Mouse (Mus musculus) limb, embryonic 11.5 days (tissue): ENCODE results near the gene Myo7a. TPM values are rescaled to one million over a fixed set of nuclear protein-coding genes. Genes with fewer than 3 reads are reported as not detected.
A peak's percentile ranks its signal among the peaks of the same experiment; 100 is the strongest.

ENCODE experiments used
- ATAC-seq: fragments of 200-750 bp; cut with Nextera tagmentation; 2 replicates; pipeline ENCODE4 v1.8.0; 2017; ENCODE audit warnings: low read depth; ENCODE audit not compliant: insufficient number of reproducible peaks, low FRiP score, low TSS enrichment
- DNase-seq: peaks from one replicate; pipeline ENCODE4 v3.0.0-alpha.2; 2015; ENCODE audit warnings: low spot score
- H3K27ac ChIP-seq: fragments of 300-500 bp; sonication (generic); replicated peaks from 2 replicates; pipeline ENCODE4 v1.5.1; 2014; ENCODE audit warnings: low read depth, mild to moderate bottlenecking, low read length
- H3K27me3 ChIP-seq: fragments of 300-500 bp; sonication (generic); 2 replicates; pipeline ENCODE4 v1.6.1; 2014; ENCODE audit warnings: mild to moderate bottlenecking, low read length, mixed read lengths; ENCODE audit not compliant: control insufficient read depth, insufficient read depth
- H3K36me3 ChIP-seq: fragments of 300-500 bp; sonication (generic); 2 replicates; pipeline ENCODE4 v1.6.1; 2014; ENCODE audit warnings: mild to moderate bottlenecking, low read length, moderate library complexity, mixed read lengths; ENCODE audit not compliant: control insufficient read depth, insufficient read depth
- H3K4me1 ChIP-seq: fragments of 300-500 bp; sonication (generic); 2 replicates; pipeline ENCODE4 v1.6.1; 2014; ENCODE audit warnings: low read length, mixed read lengths; ENCODE audit not compliant: control insufficient read depth, insufficient read depth
- H3K4me2 ChIP-seq: fragments of 300-500 bp; sonication (generic); 2 replicates; pipeline ENCODE4 v1.6.1; 2014; ENCODE audit warnings: low read depth, mild to moderate bottlenecking, moderate library complexity; ENCODE audit not compliant: severe bottlenecking
- H3K4me3 ChIP-seq: fragments of 300-500 bp; sonication (generic); 2 replicates; pipeline ENCODE4 v1.5.1; 2014; ENCODE audit warnings: low read depth, low read length
- H3K9ac ChIP-seq: fragments of 300-500 bp; sonication (generic); 2 replicates; pipeline ENCODE4 v1.6.1; 2014; ENCODE audit warnings: mild to moderate bottlenecking, low read length
- H3K9me3 ChIP-seq: fragments of 300-500 bp; sonication (generic); 2 replicates; pipeline ENCODE4 v1.6.1; 2016; ENCODE audit warnings: low read length; ENCODE audit not compliant: control insufficient read depth
- WGBS: fragments of 180-500 bp; shearing (Covaris S2); extraction: QIAGEN DNeasy Blood & Tissue Kit; methylation state at CpG from one replicate; pipeline ENCODE4 v1.1.7; 2014; 5-methylcytosine and 5-hydroxymethylcytosine counted together
- polyA plus RNA-seq: library from polyadenylated mRNA; unstranded; fragments of >200 nt; fragmentation: Nextera tagmentation; extraction: Ambion mirVana; gene quantifications from 2 replicates; pipeline ENCODE4 v1.2.1, GENCODE M21; 2014

Myo7a gene
- polyA plus RNA-seq, 1 experiment from 2014 or later = 14.0 TPM

DNA sequence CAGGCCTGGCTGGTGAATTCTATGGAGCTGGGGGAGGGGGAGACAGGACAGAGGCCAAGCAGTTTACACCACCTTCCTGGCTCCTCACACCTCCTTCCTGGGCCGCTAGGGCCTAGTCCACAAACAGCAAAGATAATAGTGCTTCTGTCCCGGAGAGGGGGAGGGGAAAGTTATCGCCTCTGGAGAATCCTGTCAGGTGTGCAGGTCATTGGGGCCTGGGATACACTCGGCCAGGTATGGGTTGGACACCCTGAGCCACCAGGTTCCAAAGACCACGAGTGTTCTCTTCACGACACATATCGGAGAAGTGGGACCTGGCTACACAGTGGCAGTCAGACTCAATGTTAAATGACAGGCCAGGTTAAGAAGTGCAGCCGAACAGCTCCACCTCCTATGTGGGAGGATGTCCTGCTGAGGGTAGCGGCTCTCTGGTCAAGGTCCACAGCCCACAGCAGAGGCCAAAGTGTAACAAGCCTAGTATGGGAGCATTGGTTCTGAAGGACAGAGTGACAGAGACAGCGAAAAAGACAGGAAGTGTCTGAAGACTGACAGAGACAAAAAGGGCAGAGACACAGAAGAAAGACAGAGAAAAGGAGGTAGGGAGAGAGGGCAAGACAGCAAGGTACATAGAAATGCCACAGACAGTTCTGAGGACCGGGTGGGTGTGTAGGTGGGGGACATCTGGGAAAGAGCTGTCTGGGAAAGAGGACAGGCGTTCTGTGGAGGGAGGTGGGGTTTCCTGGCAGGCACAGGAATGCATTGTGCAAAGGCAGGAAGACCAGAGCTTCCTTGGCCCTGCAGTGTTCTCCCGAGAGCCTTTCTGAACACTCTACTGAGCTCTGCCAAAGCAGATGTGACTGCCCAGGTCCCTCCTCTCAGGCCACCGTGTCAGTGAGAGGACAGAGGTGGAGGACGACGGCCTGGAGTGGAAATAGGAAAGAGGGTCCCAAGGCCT, 14.6 kb downstream of the Myo7a start:
- no peaks in the 10 kb centered on the region for H3K36me3 ChIP-seq
- H3K27me3 ChIP-seq = no peaks in the 10 kb centered on the region
- H3K27ac ChIP-seq = no peak overlapping the region
- H3K9me3 ChIP-seq = no peaks in the 10 kb centered on the region
- no peak overlapping the region; the same call in none of the 2 replicates for H3K9ac ChIP-seq
- 66% methylated on average over 16 of the region's 16 CpGs for WGBS
- DNase-seq (no peak), ATAC-seq (no peak)
- H3K4me3 ChIP-seq = no peak overlapping the region
- H3K4me1 ChIP-seq = no peaks in the 10 kb centered on the region
- no peak overlapping the region for H3K4me2 ChIP-seq

- H3K27ac ChIP-seq = no peak overlapping the region
- no peaks in the 10 kb centered on the region for H3K4me1 ChIP-seq
- no peaks in the 10 kb centered on the region for H3K9me3 ChIP-seq
- no peak overlapping the region for H3K4me2 ChIP-seq
- WGBS = 71% methylated on average over 5 of the region's 5 CpGs
- peak; percentile 22; the same call in 1 of the 2 replicates for ATAC-seq
- H3K4me3 ChIP-seq = no peak overlapping the region
- H3K9ac ChIP-seq = no peak overlapping the region; the same call in 1 of the 2 replicates
- H3K27me3 ChIP-seq = no peaks in the 10 kb centered on the region
- H3K36me3 ChIP-seq = no peaks in the 10 kb centered on the region
- DNase-seq = no peak
Observed at GRCm38 (mm10) chr7:98103942-98104292, 15.4 kb downstream of the Myo7a start.

- Histone ChIP-seq H3K27ac (no peak overlapping the region), H3K4me1 (no peaks in the 10 kb centered on the region), H3K4me2 (peak overlapping the region; percentile 20; the same call in 1 of the 2 replicates), H3K4me3 (no peak overlapping the region; the same call in 1 of the 2 replicates), H3K9me3 (no peaks in the 10 kb centered on the region), H3K9ac (peak overlapping the region; percentile 27), H3K27me3 (no peaks in the 10 kb centered on the region), H3K36me3 (no peaks in the 10 kb centered on the region)
- DNase-seq = peak; percentile 93
- whole genome bisulfite sequencing = 19% methylated on average over 20 of the region's 26 CpGs
- ATAC-seq = peak; percentile 45; the same call in 1 of the 2 replicates
Observed at GRCm38 (mm10) chr7:98103002-98103941, 16.1 kb downstream of the Myo7a start.

GRCm38 (mm10) chr7:98102488-98102887, 16.8 kb downstream of the Myo7a start:
- H3K4me2 ChIP-seq = peak overlapping the region; percentile 20; the same call in 1 of the 2 replicates
- no peak overlapping the region for H3K27ac ChIP-seq
- H3K4me3 ChIP-seq = no peak overlapping the region
- no peaks in the 10 kb centered on the region for H3K4me1 ChIP-seq
- 95% methylated on average over 11 of the region's 11 CpGs for WGBS
- ATAC-seq (no peak), DNase-seq (no peak)
- no peaks in the 10 kb centered on the region for H3K9me3 ChIP-seq
- H3K36me3 ChIP-seq = no peaks in the 10 kb centered on the region
- peak overlapping the region; percentile 27 for H3K9ac ChIP-seq
- H3K27me3 ChIP-seq = no peaks in the 10 kb centered on the region

DNA sequence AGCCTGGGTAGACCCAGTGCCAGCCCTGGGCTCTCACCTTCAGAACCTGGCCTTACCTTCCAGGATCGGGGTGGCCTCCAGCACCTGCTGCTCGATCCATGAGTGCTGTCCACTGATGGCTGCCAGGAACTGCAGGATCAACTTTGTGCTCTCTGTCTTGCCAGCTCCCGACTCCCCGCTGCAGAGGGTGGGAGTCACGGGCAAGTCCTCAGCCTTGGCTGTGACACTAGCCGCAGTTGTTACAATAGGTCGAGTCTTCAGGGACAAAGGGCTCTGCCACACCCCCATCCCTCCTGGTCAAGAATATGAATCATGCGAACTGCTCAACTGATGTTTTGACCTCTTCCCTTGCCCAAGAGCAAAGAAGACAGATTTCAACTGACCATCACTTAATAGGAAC, 21.8 kb downstream of the Myo7a start:
- no peak overlapping the region for H3K4me3 ChIP-seq
- H3K4me2 ChIP-seq = no peak overlapping the region
- H3K4me1 ChIP-seq = no peaks in the 10 kb centered on the region
- no peak overlapping the region for H3K9ac ChIP-seq
- ATAC-seq (no peak), DNase-seq (no peak)
- peaks cover 3% of the 10 kb centered on the region for H3K36me3 ChIP-seq
- H3K27ac ChIP-seq = no peak overlapping the region
- H3K27me3 ChIP-seq = no peaks in the 10 kb centered on the region
- WGBS = 93% methylated on average over 8 of the region's 8 CpGs
- H3K9me3 ChIP-seq = no peaks in the 10 kb centered on the region

- Histone ChIP-seq H3K9ac (no peak overlapping the region), H3K9me3 (no peaks in the 10 kb centered on the region), H3K36me3 (peaks cover 3% of the 10 kb centered on the region), H3K4me3 (no peak overlapping the region), H3K4me1 (no peaks in the 10 kb centered on the region), H3K27me3 (no peaks in the 10 kb centered on the region), H3K27ac (no peak overlapping the region), H3K4me2 (no peak overlapping the region)
- 95% methylated on average over 4 of the region's 4 CpGs for WGBS
- no peak for DNase-seq
- ATAC-seq = no peak
Observed at GRCm38 (mm10) chr7:98095852-98096251, 23.5 kb downstream of the Myo7a start.

- H3K27ac ChIP-seq = no peak overlapping the region
- WGBS = 43% methylated on average over 2 of the region's 2 CpGs
- no peaks in the 10 kb centered on the region for H3K27me3 ChIP-seq
- no peak overlapping the region for H3K4me2 ChIP-seq
- no peak overlapping the region for H3K9ac ChIP-seq
- DNase-seq (no peak), ATAC-seq (no peak)
- H3K9me3 ChIP-seq = no peaks in the 10 kb centered on the region
- H3K4me1 ChIP-seq = peaks cover 7% of the 10 kb centered on the region; the same call in 1 of the 2 replicates
- no peak overlapping the region for H3K4me3 ChIP-seq
- H3K36me3 ChIP-seq = no peaks in the 10 kb centered on the region
Observed at GRCm38 (mm10) chr7:98086346-98086745, 33.0 kb downstream of the Myo7a start.

DNA sequence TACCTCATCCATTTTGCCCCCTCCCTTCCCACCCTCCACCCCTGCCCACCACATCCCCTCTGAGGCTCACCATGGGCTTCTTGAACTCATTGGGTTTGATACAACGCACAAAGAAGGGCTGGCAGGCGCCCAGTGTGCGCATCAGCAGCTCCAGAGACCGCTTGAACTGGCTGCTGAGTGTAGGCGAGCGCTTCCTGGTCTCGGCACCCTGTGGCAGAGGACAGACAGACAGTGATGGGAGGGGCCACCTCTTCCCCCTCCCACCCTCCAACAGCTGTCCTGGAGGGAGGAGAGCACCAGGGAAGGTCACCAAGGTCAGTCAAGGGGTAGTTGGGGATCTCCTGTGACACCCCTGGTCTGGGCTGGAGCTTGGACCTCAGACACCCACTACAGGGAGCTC, 34.0 kb downstream of the Myo7a start:
- no peak overlapping the region for H3K4me2 ChIP-seq
- H3K9ac ChIP-seq = no peak overlapping the region
- DNase-seq (no peak), ATAC-seq (no peak)
- H3K4me3 ChIP-seq = no peak overlapping the region
- WGBS = 83% methylated on average over 7 of the region's 7 CpGs
- H3K27me3 ChIP-seq = no peaks in the 10 kb centered on the region
- no peaks in the 10 kb centered on the region for H3K9me3 ChIP-seq
- no peak overlapping the region for H3K27ac ChIP-seq
- peaks cover 7% of the 10 kb centered on the region; the same call in 1 of the 2 replicates for H3K4me1 ChIP-seq
- H3K36me3 ChIP-seq = no peaks in the 10 kb centered on the region
